Mouse (Mus musculus) heart, adult 2 months (tissue): ENCODE measurements around the gene Phka2. TPM values are rescaled to one million over a fixed set of nuclear protein-coding genes. Genes with fewer than 3 reads are reported as not detected.

ENCODE experiments used
- DNase-seq, 2 experiments: peaks; one replicate each; pipeline ENCODE4 v3.0.0; 2021
- H3K27ac ChIP-seq: fragments of 200-600 bp; 2 replicates; pipeline ENCODE4 v1.8.1; 2022
- H3K27me3 ChIP-seq: fragments of 200-500 bp; 2 replicates; pipeline ENCODE4 v1.6.1; 2012; ENCODE audit warnings: mild to moderate bottlenecking, low read length, inconsistent platforms, mixed read lengths; ENCODE audit not compliant: control insufficient read depth, insufficient read depth
- H3K36me3 ChIP-seq: fragments of 200-500 bp; 2 replicates; pipeline ENCODE4 v1.6.1; 2012; ENCODE audit warnings: low read length, inconsistent platforms; ENCODE audit not compliant: control insufficient read depth, insufficient read depth
- H3K4me1 ChIP-seq: fragments of 200-500 bp; 2 replicates; pipeline ENCODE4 v1.6.1; 2011; ENCODE audit warnings: low read length; ENCODE audit not compliant: control insufficient read depth, insufficient read depth
- H3K4me3 ChIP-seq: fragments of 200-600 bp; 2 replicates; pipeline ENCODE4 v1.8.1; 2022
- H3K79me2 ChIP-seq: fragments of 200-500 bp; replicated peaks from 2 replicates; pipeline ENCODE4 v1.6.1; 2012; ENCODE audit warnings: mild to moderate bottlenecking, inconsistent platforms, low read length, moderate library complexity, mixed read lengths; ENCODE audit not compliant: control insufficient read depth, insufficient read depth
- H3K9ac ChIP-seq: fragments of 200-500 bp; 2 replicates; pipeline ENCODE4 v1.6.1; 2012; ENCODE audit warnings: low read depth, mild to moderate bottlenecking, control low read depth, inconsistent platforms, low read length, mixed read lengths
- CTCF ChIP-seq: fragments of 200-600 bp; IDR thresholded peaks from 2 replicates; pipeline ENCODE4 v1.8.1; 2022; ENCODE audit warnings: antibody characterized with exemption, mild to moderate bottlenecking, moderate library complexity
- EP300 ChIP-seq: fragments of 200-500 bp; IDR thresholded peaks from 2 replicates; pipeline ENCODE4 v1.6.1; 2011; ENCODE audit warnings: low read depth, low read length, control low read depth; ENCODE audit not compliant: insufficient read depth
- POLR2A ChIP-seq: fragments of 200-500 bp; IDR thresholded peaks from 2 replicates; pipeline ENCODE4 v1.6.1; 2011; ENCODE audit warnings: mild to moderate bottlenecking, low read depth, low read length, control low read depth; ENCODE audit not compliant: insufficient read depth
- WGBS: fragments of 180-500 bp; shearing (Covaris S2); methylation state at CpG from one replicate; pipeline ENCODE4 v1.1.7; 2018; 5-methylcytosine and 5-hydroxymethylcytosine counted together
- intact Hi-C: fragments of 180-260 bp; cut with DNase I; formaldehyde crosslinking; loops from one replicate; pipeline ENCODE4 v1.15.1; 2025
- polyA plus RNA-seq: library from polyadenylated mRNA; depleted of rRNA; stranded (reverse); fragments of >200 nt; gene quantifications from 2 replicates; pipeline ENCODE4 v1.2.3, GENCODE M21; 2012; rRNA removed
- total RNA-seq, 2 experiments: library from RNA; stranded (reverse); gene quantifications; 2 replicates each; pipeline ENCODE4 v1.2.3; 2021

The Phka2 gene
- total and polyA plus RNA-seq, 3 experiments: 7.2 to 12.9 (median 12.8) TPM

DNA sequence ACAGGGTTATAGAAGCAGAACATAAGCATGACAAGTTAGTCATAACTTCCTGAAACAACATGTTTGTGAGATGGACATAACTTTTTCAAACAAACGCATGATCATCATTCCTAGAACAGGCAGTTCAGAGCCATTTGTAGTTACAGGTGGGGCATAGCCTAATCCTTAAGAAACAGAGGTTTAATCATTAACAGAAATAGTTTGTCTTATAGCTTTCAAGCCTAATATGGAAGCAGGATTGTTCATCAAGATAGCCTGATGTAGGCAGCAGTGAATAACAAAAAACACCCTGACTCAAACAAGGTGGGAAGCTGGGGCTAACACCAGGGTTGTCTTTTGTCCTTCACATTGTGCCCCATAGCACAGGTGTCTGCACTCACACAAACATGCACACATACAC is 100.8 kb downstream of the Phka2 start:
- peaks cover 20% of the 10 kb centered on the region for H3K4me1 ChIP-seq
- no peak for DNase-seq
- no peaks in the 10 kb centered on the region for H3K79me2 ChIP-seq
- no peak overlapping the region for H3K4me3 ChIP-seq
- no peak for TF ChIP-seq EP300
- TF ChIP-seq CTCF: no peak
- TF ChIP-seq POLR2A: no peak
- no peaks in the 10 kb centered on the region for H3K27me3 ChIP-seq
- 82% methylated on average over 1 of the region's 1 CpGs for WGBS
- peaks cover 2% of the 10 kb centered on the region; the same call in 1 of the 2 replicates for H3K36me3 ChIP-seq
- intact Hi-C loops: no loop called here
- no peak overlapping the region for H3K27ac ChIP-seq
- H3K9ac ChIP-seq: no peak overlapping the region

DNA sequence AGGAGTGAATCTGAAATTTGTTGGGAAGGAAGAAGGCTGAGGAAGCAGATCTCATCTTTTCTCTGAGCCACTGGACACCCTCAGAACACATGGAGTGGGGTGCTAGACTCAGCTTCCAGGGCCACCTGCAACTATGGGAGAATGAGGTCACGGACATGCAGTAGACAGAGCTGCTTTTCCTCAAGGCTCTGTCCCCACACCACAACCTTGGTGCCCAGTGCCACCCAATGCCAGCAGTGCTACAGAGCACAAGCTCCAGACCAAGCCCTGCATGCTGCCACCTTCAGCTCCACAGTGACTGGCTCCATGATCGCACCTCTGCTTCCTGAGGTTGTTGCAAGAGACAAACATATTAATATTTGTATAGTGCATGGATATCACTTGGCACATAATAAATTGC is 101.3 kb downstream of the Phka2 start:
- TF ChIP-seq POLR2A (no peak), EP300 (no peak), CTCF (no peak)
- H3K79me2 ChIP-seq: no peaks in the 10 kb centered on the region
- no peak overlapping the region for H3K9ac ChIP-seq
- 89% methylated on average over 2 of the region's 2 CpGs for WGBS
- H3K27ac ChIP-seq: no peak overlapping the region
- H3K27me3 ChIP-seq: no peaks in the 10 kb centered on the region
- H3K4me1 ChIP-seq: peaks cover 20% of the 10 kb centered on the region
- intact Hi-C loops: no loop called here
- H3K36me3 ChIP-seq: peaks cover 2% of the 10 kb centered on the region; the same call in 1 of the 2 replicates
- no peak overlapping the region for H3K4me3 ChIP-seq
- DNase-seq: no peak

DNA sequence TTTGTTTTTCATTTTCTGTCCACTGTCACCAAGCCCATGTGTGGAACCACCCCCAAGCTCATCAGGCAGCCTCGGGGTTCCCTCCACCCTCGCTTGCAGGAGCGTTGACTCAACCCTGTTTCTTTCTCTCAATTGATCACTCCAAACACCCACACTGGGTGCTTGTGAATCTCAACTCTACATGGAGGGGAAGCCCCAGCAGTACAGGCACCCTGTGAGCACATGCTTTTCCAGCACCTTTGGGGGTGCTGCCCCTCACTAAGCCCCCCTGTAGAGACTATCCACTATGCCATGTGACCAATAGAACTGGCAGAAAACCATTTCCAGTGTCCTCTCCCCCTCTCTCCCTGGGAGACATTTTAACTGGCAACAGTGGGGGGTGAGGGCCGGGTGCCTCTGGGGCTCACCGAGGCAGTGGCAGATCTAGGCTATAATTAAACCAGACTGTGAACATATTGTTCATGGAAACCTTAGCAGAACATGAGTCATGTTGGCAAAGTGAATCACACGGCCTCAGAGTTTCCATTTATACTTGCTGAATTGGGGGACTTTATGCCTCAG is 102.1 kb downstream of the Phka2 start:
- no peak overlapping the region for H3K4me3 ChIP-seq
- H3K9ac ChIP-seq: no peak overlapping the region
- DNase-seq: no peak
- TF ChIP-seq CTCF: no peak
- TF ChIP-seq EP300: no peak
- no peak for TF ChIP-seq POLR2A
- no peaks in the 10 kb centered on the region for H3K79me2 ChIP-seq
- H3K27ac ChIP-seq: peak overlapping the region; percentile 31; the same call in 1 of the 2 replicates
- H3K4me1 ChIP-seq: peaks cover 17% of the 10 kb centered on the region
- no peaks in the 10 kb centered on the region for H3K27me3 ChIP-seq
- 39% methylated on average over 6 of the region's 6 CpGs for WGBS
- intact Hi-C loops: no loop called here
- peaks cover 2% of the 10 kb centered on the region; the same call in 1 of the 2 replicates for H3K36me3 ChIP-seq

DNA sequence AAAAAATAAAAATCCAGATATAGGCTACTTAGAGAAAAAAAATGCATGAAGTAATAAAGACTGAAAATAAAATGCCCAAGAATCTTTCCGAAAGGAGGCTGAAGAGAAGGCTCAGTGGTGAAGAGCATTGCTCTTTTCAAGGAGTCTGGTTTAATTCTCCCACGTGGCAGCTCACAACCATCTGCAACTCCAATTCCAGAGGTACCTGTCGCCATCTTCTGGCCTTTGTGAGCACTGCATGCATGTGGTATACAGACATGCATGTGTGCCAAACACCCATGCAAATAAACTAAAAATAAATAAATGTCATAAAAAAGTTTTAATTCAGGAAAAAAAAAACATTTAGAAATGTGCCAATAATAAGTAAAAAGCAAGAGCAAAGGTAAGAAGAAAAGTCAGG is 107.9 kb downstream of the Phka2 start:
- Histone ChIP-seq H3K27ac (no peak overlapping the region), H3K4me1 (peaks cover 4% of the 10 kb centered on the region), H3K9ac (no peak overlapping the region), H3K79me2 (no peaks in the 10 kb centered on the region), H3K36me3 (no peaks in the 10 kb centered on the region), H3K4me3 (no peak overlapping the region), H3K27me3 (no peaks in the 10 kb centered on the region)
- TF ChIP-seq POLR2A (no peak), EP300 (no peak), CTCF (peak; percentile 65)
- 43% methylated on average over 3 of the region's 3 CpGs for WGBS
- DNase-seq: no peak
- intact Hi-C loops: no loop called here

DNA sequence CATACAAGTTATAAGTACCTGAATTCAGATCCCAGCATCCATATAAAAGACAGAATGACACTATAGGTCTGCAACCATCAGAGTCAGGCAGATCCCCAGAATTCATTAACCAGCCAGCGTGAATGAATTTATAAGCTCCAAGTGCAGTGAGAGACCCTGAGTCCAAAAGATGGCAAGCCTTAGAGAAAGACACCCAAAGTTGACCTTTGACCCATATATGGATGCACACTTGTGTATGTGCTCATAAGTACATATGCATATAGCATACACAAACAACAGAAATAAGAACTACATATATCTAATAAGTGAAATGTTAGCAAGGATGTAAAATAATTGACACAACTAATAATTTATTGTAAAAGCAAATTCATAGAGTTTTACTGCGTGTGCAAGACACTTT is 108.5 kb downstream of the Phka2 start:
- no peak overlapping the region for H3K4me3 ChIP-seq
- 87% methylated on average over 2 of the region's 2 CpGs for WGBS
- H3K27ac ChIP-seq: no peak overlapping the region
- no peak for DNase-seq
- no peaks in the 10 kb centered on the region for H3K79me2 ChIP-seq
- TF ChIP-seq CTCF (no peak), POLR2A (no peak), EP300 (no peak)
- no peaks in the 10 kb centered on the region for H3K36me3 ChIP-seq
- H3K27me3 ChIP-seq: no peaks in the 10 kb centered on the region
- intact Hi-C loops: no loop called here
- no peak overlapping the region for H3K9ac ChIP-seq
- H3K4me1 ChIP-seq: no peaks in the 10 kb centered on the region

DNA sequence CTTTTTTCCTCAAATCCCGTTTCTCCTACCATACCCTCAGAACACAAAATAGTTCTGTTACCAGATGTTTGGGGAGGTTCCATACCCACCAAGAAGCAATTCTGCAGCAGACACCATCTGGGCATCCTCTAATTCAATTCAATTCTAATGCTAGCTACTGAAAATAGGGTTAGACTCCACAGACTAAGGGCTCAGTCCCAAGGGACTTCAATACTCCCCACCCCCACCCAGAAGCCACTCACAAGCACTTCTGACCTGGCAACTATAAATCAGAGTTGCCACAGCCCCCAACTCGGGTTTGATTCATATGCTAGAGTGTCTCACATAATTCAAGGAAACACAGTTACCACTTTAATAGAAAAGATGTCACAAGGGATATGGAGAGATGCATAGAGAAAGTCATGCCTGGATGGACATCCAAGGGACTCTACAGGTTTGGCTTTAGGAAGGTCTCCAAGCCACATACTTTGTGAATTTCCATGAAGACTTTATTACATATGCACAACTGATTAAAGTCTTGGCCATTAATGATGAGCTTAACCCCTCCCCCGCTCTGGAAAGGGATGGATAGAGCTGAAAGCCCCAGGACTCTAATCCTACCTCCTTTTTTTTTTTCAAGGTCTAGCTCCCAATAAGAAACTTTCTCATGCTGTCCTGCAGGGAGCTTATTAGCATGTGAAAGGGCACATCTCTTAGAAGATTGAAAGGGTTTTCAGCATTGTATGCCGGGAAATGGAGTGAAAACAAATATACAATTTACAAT is 109.1 kb downstream of the Phka2 start:
- 60% methylated on average over 4 of the region's 4 CpGs for WGBS
- no peak overlapping the region for H3K9ac ChIP-seq
- DNase-seq: no peak
- H3K27me3 ChIP-seq: no peaks in the 10 kb centered on the region
- H3K4me3 ChIP-seq: no peak overlapping the region
- no peaks in the 10 kb centered on the region for H3K36me3 ChIP-seq
- intact Hi-C loops: no loop called here
- TF ChIP-seq POLR2A: no peak
- TF ChIP-seq EP300: no peak
- TF ChIP-seq CTCF: no peak
- no peaks in the 10 kb centered on the region for H3K4me1 ChIP-seq
- no peaks in the 10 kb centered on the region for H3K79me2 ChIP-seq
- no peak overlapping the region for H3K27ac ChIP-seq

Other genes starting within 250 kb of the Phka2 start
- gene Adgrg2, start 111.5 kb upstream of the Phka2 start, total RNA-seq: 1 to 10 TPM in 1 of 2 experiments, under 1 TPM in 1; 0.93 to 1.2 TPM
- 0.80 and 0.85 TPM in 2 replicates for gene Adgrg2, start 111.5 kb upstream of the Phka2 start, polyA plus RNA-seq
- gene Ppef1, start 233.6 kb downstream of the Phka2 start, total RNA-seq: not detected
- gene Ppef1, start 233.6 kb downstream of the Phka2 start, polyA plus RNA-seq: 0.06 TPM in 1 of 2 replicates, not detected in the other